Comparison of ENCODE assay signal across 35 mouse cellular contexts in the genomic region with DNA sequence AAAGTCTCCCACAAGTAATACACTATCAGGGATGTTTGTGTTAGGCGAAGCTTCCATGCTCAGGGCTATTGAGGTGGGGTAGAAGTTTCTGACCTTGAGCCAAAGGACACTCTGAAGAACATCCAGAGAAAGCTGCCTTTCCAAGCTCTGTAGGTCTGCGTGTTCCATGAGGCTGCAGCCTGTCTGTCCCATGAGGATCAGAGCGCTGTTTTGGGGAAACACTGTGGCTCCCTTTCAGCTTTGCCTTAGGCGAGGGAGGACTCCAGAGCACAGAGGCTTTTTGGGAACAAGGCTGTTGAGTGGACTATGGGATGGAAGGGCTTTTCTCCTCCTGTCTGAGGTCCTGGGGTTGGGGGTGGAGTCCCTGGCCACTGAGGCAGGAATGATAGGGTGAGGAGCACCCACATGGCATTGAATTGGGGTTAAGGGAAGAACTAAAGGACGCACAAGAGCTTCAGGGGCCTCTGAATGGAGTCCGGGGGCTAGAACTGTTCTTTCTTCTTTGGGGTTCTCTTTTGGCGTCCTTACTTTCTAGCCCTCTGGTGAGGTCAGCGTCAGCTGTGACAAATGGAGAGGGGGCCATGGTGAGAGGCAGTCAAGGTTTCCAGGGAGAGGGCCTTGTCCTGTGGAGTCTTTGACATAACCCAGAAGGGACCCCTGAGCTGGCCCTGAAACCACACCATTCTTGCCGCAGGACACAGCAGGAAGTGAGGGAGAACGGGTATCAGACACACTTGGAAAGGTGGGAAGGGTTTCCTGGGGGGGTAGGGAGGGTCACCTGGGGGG. TPM values are rescaled to one million over a fixed set of nuclear protein-coding genes. Genes with fewer than 3 reads are reported as not detected.
"Had no signal": no experiment of that assay in that cellular context is flagged by ENCODE, and none has a peak within 500 bp of the region (broad histone marks: within the 10 kb centered on the region; RNA-seq: fewer than 3 reads in every experiment).

No protein-coding gene starts in this region.

- DNase-seq: heart, postnatal 10 days; heart, postnatal 14 days; heart, postnatal 36 days; heart, postnatal 4 days; kidney, adult 11 months; kidney, adult 18-20 months; kidney, adult 2 months; kidney, adult 8-10 months; kidney, adult 9 months; kidney, postnatal 10 days; kidney, postnatal 14 days; kidney, postnatal 25 days; kidney, postnatal 36 days; kidney, postnatal 4 days; layer of hippocampus, adult 9-11 months; layer of hippocampus, postnatal 36 days had no signal

- H3K4me2 ChIP-seq: heart, embryonic 11.5 days; heart, embryonic 12.5 days; heart, embryonic 13.5 days; heart, embryonic 15.5 days; hindbrain, embryonic 12.5 days; hindbrain, embryonic 13.5 days; hindbrain, embryonic 15.5 days; intestine, embryonic 15.5 days; kidney, embryonic 15.5 days had no signal

- H3K9me3 ChIP-seq: heart, embryonic 10.5 days; heart, embryonic 12.5 days; heart, embryonic 13.5 days; heart, embryonic 15.5 days; hindbrain, embryonic 10.5 days; hindbrain, embryonic 12.5 days; hindbrain, embryonic 13.5 days; hindbrain, embryonic 15.5 days; intestine, embryonic 15.5 days; kidney, embryonic 15.5 days had no signal

- H3K9ac ChIP-seq: heart, embryonic 12.5 days; heart, embryonic 13.5 days; heart, embryonic 15.5 days; hindbrain, embryonic 12.5 days; hindbrain, embryonic 13.5 days; hindbrain, embryonic 15.5 days; intestine, embryonic 15.5 days; kidney, embryonic 15.5 days had no signal

- H3K36me3 ChIP-seq: heart, embryonic 10.5 days; heart, embryonic 12.5 days; heart, embryonic 13.5 days; heart, embryonic 15.5 days; hindbrain, embryonic 10.5 days; hindbrain, embryonic 12.5 days; hindbrain, embryonic 13.5 days; hindbrain, embryonic 15.5 days; intestine, embryonic 15.5 days; kidney, embryonic 15.5 days had no signal

- H3K27ac ChIP-seq: heart, embryonic 10.5 days; heart, embryonic 13.5 days; heart, embryonic 15.5 days; hindbrain, embryonic 10.5 days; hindbrain, embryonic 12.5 days; hindbrain, embryonic 13.5 days; hindbrain, embryonic 15.5 days; hindbrain, postnatal 0 days; intestine, embryonic 15.5 days; kidney, embryonic 15.5 days; kidney, postnatal 0 days; layer of hippocampus, adult 2 months had no signal

- H3K4me3 ChIP-seq: heart, embryonic 10.5 days; heart, embryonic 12.5 days; heart, embryonic 13.5 days; heart, embryonic 15.5 days; hindbrain, embryonic 10.5 days; hindbrain, embryonic 12.5 days; hindbrain, embryonic 13.5 days; hindbrain, embryonic 15.5 days; intestine, embryonic 15.5 days; kidney, embryonic 15.5 days; layer of hippocampus, adult 2 months had no signal

- ATAC-seq: hindbrain, embryonic 16.5 days; hindbrain, postnatal 0 days; inflammation-experienced regulatory T-cells, adult 6 months; intestine, embryonic 15.5 days; intestine, embryonic 16.5 days; intestine, postnatal 0 days had no signal

- H3K4me1 ChIP-seq: hindbrain, embryonic 12.5 days had no signal

RNA-seq across cellular contexts. Expression of gene P2ry6, which starts 5.4 kb away (rescaled TPM):
- total RNA-seq: hematopoietic stem cell, adult 5-6 weeks had no signal

RNA-seq across cellular contexts. Expression of gene Arhgef17, which starts 37.2 kb away (rescaled TPM):
- polyA plus RNA-seq: inflammation-experienced regulatory T-cells, adult 6 months had no signal

RNA-seq across cellular contexts. Expression of gene P2ry2, which starts 43.6 kb away (rescaled TPM):
- polyA plus RNA-seq: inflammation-experienced regulatory T-cells, adult 6 months had no signal
